Mouse (Mus musculus): ENCODE data around the gene Traf3ip2.

The Traf3ip2 gene

DNA sequence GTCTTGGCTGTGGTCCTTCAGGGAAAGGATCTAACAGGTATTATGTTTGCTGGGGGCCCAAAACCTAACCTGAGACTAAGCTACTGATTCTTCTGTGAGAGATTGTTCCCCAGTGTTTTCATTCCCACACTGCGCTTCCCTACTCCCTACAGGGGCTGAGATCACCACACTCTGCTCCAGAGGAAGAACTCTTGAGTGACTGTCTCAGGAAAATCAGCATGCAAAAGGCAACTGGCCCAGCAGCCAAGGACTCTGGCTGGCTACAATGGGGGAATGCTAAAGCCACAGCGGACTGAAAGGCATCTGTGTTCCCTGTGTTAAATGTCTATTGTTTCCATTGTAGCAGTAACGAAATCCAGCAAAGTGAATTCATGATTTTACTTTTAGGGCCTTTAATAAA lies 62.0 kb downstream of the Traf3ip2 start:
- peak; percentile 69 for DNase-seq (ENCODE audit: low read depth, low spot score)

DNA sequence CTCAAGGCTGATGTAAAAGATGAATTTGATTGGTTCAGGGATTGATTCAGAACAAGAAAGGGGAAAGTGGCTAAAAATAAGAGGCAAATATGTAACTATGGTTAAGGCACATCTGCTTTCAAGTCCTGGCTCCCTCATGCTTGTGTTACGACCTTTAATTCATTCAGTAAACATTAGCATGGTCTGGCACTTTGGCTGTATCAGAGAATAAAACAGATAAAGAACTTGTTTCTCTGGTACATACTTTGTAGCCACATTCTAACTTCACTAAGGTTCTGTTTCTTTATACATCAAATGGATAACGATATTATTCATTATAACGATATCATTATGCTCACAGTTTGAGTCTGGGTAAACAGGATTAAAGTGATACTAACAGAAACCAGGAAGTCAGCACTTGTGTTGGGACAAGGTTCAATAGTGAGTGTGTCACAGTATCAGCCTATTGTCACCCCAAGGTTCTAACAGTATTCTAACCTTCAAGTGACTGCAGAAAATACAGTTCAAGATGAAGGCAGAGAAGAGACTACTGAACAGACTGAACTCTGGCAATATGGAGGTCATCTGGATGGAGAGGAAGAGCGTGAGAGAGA lies 65.6 kb downstream of the Traf3ip2 start:
- no peak for DNase-seq (ENCODE audit: low read depth, low spot score)

DNA sequence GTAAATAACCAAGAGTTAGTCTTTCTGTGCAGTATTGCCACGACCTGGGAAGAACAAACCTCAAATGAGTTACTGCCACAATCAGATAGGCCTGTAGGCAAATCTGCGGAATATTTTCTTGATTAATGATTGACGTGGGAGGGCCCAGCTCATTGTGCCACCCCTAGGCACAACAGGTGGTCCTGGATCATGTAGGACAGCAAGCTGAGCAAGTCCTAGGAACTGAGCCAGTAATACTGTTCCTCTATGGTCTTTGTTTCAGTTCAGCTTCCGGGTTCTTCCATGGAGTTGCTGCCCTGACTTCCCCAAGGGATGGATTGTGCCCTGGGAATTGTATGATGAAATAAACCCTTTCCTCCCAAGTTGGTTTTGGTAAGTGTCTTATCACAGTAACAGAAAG lies 68.3 kb downstream of the Traf3ip2 start:
- DNase-seq (ENCODE audit: low read depth, low spot score): no peak

DNA sequence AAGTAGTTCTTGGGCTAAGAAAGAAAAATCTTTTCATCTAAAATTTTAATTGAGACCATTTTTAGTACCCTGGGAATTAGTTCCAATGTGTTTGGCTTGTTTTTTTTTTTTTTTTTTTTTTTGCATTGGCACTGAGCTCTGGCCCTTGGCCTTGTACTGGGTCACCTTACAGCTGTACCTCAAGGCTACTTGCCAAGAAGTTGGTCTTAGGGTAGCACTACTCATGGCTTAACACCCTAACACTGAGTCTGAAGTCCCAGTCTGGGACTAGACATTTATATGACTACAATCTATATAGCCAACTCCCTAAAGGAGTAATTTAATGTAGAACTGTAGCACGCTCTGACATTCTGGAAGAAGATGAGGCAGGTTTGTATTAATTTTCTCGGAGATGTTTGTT lies 69.8 kb downstream of the Traf3ip2 start:
- DNase-seq (ENCODE audit: low read depth, low spot score): no peak

DNA sequence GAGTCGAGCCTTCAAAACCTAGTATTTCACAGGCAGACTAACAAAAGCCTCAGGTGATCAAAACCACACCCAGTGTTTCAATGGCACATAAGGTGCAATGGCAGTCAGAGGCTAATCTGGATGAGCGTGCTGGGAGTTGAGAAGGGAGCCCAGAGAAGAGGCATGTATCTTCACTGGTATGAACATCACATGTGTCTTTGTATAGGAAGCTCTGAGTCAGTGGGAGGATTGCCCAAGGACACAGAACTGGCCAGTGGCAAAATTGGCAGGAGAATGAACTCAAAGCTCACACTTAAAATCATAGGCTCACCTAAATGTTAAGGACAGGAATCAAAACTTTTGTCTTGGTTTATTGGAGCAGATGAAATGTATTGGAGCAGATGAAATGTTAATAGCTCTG lies 70.7 kb downstream of the Traf3ip2 start:
- DNase-seq (ENCODE audit: low read depth, low spot score): no peak

DNA sequence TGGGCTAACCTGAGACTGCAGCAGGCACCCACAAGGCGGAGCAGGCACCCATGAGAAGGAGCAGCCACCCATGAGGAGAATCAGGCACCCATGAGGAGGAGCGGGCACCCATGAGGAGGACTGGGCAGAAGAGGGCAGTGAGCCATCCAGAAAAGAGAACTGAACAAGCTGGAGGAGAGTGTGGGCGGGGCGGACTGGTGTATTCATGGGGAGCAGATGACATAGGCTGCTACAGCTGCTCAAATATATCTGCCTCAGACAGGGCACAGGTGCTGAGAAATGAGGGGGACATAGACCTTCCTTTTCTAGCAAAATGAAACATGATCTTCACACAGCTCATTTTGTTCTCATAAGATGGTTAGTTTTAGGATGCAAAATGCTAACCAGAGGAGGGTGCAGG lies 74.1 kb downstream of the Traf3ip2 start:
- DNase-seq (ENCODE audit: low read depth, low spot score): no peak

DNA sequence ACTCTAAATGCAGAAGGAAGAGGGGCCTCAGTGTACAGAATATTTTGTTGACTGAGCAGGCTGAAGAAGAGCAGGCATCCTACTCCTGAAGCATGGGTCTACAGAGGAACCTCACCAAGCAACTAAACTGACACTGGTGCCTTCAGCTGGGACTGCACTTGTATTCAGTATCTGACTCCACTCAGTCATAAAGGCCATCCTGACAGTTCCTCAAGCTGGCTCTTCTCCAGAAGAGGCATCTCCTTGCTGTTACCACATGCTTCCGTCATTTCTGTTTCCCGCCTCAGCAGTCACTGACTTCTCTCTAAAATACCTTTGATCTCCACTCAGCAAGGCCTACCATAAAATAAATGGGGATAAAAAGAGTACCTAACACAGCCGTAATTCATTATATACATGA lies 75.1 kb downstream of the Traf3ip2 start:
- DNase-seq (ENCODE audit: low read depth, low spot score): no peak

DNA sequence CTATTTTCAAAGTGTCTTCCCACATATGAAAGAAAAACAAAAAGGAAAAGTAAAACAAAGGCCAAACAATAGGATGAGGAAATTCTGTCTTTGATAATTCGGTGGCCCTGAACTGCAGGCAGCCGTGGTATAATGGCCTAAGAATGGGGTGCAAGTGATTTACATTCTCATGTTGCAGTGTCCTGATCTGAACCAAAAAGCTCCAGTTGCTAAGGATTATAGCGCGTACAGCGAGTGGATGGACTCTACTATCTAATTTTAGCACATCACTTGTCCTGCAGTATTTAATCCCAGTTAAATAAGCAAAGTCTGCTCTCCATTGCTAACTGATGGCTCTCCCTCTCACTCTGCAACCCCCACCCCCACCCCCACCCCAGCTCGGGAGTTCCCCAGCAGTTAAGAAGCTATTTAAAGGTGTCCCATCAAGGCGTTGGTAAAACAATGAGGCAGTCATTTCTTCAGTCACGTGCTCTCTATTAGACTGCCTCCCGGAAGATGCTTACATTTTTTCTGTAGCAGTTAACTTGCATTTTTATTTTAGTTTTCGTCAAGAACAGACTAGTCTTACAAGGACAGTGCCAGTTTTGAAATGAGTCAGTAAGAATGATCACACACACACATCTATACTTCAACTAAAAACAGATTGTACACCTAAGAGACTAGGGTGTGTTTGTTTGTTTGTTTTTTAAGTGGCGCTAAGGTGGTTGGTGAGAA lies 78.8 kb downstream of the Traf3ip2 start:
- peak; percentile 16 for DNase-seq (ENCODE audit: low read depth, low spot score)

DNA sequence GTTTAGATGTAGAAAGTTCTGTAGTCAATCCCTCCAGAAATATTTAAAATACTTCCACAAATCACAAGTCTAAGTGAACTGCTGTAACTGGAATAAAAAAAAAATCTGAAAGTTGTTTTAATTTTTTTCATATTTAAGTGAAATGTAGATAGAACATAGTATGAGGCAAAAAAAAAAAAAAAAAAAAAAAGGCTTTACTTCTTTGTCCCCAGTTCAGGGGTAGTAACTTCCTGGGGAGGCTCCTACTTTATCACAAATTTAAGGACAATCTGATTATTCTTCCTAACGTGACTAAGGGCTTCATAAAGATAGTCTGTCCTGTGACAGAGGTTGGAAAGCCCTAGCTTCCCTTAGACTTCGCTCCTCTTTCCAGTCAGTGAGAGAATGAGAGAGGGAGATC lies 79.4 kb downstream of the Traf3ip2 start:
- no peak for DNase-seq (ENCODE audit: low read depth, low spot score)

All from ES-CJ7 (cell line).